Mouse (Mus musculus) effector memory CD4-positive, alpha-beta T cell, adult 7 months (primary cell): ENCODE measurements around the gene 3830417A13Rik. TPM values are rescaled to one million over a fixed set of nuclear protein-coding genes. Genes with fewer than 3 reads are reported as not detected.

Experiments used
- polyA plus RNA-seq: library from polyadenylated mRNA; unstranded; fragments of 100-300 nt; shearing (Covaris generic); gene quantifications from one replicate; pipeline ENCODE4 v1.2.1, GENCODE M21; 2017

The 3830417A13Rik gene
- not detected for polyA plus RNA-seq

GRCm38 (mm10) chrX:64173248-64173647, at the start of gene 3830417A13Rik:
3830417A13Rik (plus strand) TSS chrX:64173548.

GRCm38 (mm10) chrX:64152098-64152497, 21.2 kb upstream of the 3830417A13Rik start, which contains the start of gene Gm6760:
Gm6760 (minus strand) TSS chrX:64152198.

Other genes with a start within 250 kb of the 3830417A13Rik start
- gene Gm6760, start 21.4 kb upstream of the 3830417A13Rik start, polyA plus RNA-seq, result not detected
- gene Slitrk4, start 103.4 kb downstream of the 3830417A13Rik start, polyA plus RNA-seq, result 0.13 TPM